Mouse (Mus musculus) left cerebral cortex, adult 11 months (tissue): ENCODE measurements at regions not wholly inside any gene's neighbourhood (a gene's known extent, or its start where the extent isn't known, plus 50 kb on each side); places are given as distances from the start of the nearest gene placed in this dataset.

Experiments
- DNase-seq: peaks from one replicate; pipeline ENCODE4 v3.0.0; 2022; ENCODE audit warnings: low spot score

DNA sequence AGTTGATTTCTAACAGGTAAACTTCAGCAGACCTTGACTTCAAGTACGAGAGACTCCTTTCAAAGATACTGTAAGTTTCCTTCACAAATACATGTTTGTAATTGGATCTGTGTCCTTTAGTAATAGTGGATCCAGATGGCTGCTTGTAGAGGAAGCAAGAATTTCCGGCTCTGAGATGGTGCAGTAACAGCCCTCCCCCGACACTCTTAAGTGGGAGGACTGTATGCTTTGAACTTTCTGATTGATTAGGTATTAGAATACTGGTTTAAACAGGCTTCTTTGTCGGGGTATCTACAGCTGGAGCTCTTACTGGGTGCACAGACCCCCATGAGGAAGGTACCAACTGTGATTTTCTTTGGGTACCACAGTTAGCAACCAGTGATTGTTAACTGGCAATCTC, 355.0 kb upstream of the Cblb start:
- no peak for DNase-seq

DNA sequence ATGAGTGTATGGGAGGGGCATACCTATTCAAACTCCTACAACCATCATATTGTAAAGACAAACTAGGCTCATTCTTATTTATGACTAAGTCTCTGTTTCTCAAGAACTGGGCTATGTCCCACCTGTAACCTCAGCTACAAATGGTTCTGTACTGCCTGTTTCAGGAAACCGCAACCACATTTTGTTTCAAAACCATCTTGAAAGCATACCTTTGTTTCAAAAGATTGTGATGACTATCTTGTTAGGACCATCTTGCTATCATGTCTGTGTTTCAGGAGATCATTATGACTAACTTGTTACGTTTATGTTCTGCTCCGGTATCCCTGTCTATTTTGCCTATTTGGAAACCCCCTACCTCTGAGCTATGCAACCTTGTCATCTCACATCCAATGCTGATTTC, 340.2 kb upstream of the Cblb start:
- DNase-seq = no peak

DNA sequence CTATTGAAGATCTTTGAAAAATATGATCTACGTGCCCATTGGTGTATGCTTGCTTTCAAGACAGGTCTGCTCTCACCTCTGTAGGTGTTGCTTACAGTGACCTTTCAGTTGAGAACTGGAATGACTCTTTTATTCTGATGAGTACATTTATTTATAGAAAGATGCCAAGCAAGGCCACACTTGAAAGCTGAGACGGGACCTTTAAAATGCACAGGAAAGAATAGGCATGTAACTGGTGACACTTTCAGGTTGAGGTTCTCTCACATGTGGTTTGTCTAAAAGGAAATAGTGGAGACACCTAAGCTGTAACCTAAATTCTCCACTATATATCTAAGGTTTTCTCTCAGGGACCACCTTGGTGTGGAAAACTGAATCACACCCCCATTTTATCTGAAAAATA, 326.0 kb upstream of the Cblb start:
- DNase-seq = no peak

DNA sequence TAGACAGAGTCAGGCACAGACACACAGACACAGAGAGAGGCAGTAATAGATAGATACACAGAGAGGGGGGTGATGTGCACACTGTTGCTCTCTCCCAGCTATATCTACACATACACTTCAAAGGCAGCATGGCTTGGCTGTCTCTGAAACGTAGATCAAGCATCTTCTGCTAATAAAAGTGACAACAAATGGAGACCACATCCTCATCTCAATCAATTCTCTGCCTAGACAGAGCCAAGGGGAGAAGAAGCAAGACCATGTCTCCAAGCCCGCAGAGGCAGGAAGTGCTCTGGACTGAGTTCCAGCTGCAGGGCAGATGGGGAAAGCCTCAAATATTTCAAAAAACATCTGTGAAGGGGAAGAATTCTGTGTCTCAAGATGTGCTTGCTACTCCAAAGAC, 312.3 kb upstream of the Cblb start:
- no peak for DNase-seq

DNA sequence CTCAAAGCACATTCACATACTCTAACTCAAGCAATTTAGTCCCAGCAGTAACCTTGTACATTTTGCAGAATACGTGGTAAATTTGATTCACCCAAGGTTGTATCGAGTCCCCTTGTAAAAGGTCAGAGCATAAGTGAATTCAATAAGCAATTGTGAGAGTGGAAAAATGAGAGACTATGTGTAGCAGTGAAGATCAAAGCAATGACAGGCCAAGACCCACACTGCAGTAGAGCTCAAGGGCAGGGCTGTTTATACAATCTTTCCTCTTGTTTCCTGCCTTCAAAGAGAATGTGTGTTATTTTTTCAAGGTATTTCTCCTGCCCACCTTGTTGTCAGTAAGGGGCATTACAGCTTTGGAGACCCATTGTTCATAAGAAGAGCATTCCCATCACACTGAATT, 311.4 kb upstream of the Cblb start:
- DNase-seq = no peak

DNA sequence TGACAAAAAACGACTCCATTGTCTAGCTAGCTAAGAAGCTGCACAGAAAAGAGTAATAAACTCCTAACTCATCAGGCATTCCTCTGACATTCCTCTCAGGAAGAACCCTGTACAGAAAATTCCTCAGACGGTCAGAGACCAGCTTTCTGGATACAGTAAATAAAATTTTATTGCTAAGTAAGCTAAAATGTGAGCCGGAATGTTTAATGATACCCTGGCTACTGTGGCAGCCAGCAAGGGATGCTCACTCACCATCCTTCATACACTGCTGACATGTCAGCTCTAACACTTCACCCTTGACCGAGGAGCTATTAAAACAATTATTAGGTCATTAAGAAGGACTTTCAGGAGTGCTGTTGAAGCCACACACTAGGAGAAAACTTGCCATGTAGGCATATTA, 308.3 kb upstream of the Cblb start:
- no peak for DNase-seq

DNA sequence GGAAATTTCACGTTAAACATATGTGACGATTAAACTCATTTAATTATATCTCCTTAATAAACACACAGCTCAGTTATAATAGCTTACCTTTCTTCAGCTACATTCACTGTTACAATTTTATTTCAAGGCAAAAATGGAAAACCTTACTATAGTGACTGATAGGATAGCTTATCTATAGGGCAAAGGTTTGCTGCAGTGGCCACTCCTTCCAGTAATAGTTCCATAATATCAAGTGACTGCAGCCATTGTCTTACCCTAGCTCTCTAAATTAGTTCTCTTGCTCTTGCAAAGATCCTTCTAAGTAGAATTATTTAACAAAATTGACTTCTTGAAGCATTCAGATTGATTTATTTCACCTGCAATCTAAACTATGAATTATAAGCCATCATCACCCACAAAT, 289.1 kb upstream of the Cblb start:
- DNase-seq = no peak

DNA sequence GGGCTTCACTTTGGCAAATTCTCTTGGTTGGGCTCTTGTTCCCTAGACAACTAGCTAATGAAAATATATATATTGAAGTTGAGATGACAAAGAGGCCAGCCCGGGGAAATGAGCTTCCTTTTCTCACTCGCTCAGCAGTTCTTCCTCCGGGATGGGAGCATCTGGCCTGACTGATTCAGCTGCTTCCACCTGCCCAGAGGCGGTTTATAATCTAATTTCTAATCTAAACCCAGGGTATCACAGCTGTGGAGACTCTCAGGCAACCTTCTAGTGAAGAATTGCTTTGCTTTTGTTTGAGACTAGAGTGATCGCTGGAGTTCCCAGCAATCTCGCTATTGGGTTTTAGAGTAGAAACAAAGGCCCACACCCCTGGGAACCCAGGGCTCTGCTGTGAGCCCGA, 279.1 kb upstream of the Cblb start:
- no peak for DNase-seq

DNA sequence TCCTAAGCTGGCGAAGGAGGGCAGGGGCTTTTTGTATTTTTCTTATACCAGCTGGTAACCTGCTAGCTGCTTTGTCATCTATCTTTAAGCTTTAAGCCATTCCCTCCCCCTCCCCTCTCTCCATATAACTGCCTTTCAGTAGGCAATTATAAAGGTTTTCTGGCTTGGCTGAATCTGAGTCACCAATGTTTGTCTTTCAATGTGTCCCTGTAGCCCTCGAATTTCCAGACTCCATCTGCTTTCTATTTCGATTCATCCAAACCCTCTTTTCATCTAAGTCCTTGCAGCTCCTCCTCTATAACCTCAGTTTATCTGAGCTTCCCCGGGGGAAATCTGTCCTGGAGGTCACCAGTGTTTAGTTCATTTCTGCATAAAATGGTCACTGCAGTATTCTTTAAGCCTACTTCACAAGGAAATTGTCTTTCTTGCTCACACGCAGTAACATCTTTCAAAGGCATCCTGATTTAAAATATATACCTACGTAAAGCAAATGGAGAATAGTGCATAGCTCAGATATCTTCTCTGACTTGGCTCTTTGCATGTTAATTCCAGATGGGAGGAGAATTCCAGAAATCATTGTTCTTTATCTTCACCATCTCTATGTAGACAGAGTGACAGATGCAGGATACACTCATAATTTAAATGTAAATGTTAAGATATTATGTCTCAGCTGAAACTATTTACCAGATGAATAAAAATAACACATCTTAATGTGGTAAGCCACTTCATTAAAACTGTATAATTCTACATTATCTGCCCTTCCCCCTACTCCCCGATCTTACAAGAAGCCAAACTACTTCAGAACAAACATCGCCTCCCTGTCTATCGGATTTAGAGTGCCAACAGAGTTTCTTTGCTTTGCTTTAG, 272.4 kb upstream of the Cblb start:
- no peak for DNase-seq

DNA sequence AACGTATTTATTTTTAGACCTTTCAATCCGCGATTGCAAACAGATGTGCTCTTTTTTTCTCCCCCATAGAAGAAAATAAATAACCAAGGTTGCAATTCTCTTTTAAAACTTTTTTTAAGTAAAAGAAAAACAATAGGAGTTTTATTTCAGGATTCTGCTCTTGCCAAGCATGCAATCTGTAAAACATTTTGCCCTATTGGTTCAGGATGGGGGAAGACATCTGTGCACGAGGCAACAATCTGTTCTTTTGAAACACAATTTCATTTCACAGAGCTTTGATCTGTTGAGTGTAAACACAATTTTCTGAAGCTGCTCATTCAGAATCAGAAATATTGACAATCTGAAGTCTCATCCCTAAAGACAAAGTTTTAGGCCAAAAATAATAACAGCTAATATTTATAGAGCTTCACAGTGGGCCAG, 271.8 kb upstream of the Cblb start:
- DNase-seq = no peak

DNA sequence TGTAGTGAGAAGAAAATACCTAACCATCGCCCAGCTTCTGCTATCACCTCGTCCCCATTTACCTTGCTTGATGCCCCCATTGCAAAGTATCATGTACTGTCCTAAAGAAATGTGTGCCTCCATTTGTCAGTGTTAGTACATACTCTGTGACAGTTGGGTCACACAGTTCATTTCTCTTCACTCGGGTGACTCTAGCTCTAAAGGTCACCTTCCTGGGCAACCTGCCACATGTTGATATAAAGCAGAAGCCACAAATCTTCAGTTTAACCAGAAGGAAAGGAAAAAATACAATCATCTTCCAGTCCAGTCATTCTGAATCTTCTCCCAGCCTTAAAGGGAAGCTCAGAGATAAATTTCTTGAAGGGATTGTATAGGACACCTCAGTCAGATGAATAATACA, 263.5 kb upstream of the Cblb start:
- no peak for DNase-seq

DNA sequence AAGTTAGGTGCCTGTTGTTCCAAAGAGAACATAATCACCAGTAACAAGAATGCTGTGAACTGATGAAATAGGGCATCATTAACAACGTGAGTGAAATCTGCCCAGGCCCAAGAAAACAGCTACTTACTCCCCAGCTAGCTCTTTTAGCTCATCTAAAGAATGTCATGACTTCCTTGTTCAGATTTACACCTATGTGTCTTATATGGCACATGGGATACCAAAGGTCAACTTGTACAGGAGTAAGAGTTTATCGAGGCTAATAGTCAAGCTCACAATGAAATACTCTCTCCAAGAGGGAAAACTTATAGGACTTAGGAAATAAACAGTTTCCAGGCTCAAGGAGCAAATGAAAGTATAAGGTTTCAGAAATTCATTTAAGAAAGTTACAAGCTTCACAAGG, 252.1 kb upstream of the Cblb start:
- no peak for DNase-seq

DNA sequence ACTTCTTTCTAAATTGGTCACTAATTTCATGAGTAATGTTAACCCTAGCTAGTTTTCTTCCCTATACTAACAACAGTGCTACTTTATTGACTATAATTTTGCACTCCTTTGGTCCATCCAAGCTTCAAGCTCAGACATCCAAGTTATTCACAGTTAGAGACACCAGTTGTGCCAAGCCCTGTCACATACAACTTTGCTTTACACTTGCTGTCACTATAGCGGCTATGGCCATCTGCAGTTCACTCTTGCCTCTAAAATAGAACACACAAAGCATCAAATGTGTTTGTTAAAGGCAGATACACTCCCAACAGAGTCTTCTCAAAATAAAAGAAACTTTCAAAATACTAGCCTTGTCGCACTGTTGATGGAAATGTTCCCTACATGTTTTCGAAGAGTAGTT, 236.0 kb upstream of the Cblb start:
- no peak for DNase-seq

DNA sequence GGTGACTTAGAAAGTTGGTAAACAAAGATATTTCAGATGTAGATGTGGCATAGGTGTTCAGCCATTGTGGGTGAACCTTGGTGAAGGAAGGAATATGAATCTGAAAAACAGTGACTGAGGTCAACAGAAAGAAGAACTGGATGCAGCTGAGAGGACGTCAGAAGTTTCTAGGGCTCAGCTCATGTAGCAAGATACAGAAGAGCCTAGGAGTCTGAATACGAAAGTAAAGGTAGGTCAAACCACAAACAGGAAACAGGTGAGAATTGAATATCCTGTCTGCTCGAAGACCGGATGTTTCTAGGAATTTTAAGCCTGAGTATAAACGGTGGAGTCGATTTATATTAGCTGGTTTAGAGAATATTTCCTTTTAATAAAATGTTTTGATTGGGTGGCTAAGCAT, 223.7 kb upstream of the Cblb start:
- DNase-seq = no peak

DNA sequence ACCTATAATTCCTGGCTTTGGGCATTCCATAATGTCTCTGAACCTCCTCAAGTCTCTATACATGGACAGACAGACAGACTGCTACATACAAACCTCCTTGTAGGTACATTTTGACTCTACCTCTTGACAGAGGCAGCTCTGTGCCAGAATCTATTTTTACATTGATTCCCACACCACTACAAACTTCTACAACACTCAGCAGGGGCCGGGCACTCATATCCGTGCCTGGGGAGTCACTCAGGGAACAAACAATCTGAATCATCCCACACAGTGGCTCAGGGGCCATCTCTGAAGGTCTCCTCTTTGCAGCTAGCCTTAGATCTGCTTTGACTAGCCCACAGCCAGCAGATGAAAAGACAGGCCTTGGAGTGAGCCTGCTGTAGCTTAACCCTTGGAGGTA, 221.9 kb upstream of the Cblb start:
- DNase-seq = no peak

DNA sequence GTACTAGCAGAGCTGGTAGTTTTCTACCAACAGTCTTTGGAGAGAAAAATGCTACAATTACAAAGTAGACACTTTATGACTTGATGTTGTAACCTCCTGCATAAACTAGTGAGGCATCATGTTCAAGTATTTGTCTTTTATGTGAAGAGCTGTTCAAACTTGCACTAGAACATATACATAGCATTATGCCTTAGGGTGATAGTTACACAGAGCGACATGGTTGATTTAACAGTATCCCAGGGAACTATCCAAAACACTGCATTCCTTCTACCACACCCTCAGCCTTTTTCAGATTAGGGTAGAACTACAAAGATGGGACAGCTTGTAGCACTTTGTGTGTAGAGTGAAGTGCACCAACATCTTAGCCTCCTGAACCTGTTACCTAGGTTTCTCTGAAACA, 220.0 kb upstream of the Cblb start:
- DNase-seq = no peak

DNA sequence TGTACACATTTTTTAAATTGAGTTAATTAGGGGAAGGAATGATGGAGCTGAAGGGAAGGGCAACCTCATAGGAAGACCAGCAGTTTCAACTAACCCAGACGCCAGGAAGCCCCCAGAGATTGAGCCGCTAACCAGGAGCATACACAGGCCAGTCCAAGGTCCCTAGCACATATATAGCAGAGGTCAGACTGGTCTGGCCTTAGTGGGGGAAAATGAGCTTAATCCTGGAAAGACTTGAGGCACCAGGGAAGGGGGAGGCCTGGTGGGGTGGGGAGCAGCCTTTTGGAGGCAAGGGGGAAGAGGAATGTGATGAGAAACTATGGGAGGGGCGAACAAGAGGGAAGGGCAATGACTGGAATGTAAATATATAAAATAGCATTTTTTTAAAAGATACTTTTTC, 188.3 kb upstream of the Cblb start:
- DNase-seq = no peak

DNA sequence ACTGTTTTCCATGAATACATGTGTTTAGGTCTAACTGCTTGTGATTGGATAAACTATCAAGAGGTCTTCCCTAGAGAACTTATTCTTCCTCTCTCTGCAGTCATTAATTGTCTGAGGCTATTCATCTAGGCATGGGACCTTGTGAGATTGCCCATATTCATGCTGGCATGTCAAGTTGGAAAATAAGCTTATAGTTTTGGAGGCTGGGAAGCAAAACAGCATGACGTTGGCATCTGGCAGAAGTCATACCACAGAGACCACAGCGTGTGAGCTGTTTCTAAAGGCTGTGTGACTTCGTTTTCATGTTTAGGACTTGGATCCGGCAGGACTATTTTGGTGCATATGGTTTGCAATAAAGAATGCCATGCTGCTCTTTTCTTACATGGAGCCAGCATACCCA, 185.5 kb upstream of the Cblb start:
- DNase-seq = no peak

DNA sequence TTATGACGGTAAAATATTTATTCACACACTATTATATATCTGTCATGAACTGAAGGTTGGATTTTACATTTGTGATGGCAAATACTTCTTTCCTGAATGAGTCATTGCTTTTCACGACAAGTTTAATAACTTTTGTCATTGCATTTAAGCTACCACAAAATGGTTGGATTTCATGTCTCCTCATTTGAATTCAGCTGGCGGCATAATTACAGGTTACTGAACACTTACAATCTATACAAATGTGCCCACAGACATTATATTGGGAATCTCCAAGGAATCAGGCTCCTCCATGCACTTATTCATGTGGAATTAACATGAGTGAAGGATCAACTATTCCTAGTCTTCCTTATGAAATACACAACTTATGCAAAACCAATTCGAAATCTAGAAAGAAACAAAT, 150.3 kb upstream of the Cblb start:
- no peak for DNase-seq

DNA sequence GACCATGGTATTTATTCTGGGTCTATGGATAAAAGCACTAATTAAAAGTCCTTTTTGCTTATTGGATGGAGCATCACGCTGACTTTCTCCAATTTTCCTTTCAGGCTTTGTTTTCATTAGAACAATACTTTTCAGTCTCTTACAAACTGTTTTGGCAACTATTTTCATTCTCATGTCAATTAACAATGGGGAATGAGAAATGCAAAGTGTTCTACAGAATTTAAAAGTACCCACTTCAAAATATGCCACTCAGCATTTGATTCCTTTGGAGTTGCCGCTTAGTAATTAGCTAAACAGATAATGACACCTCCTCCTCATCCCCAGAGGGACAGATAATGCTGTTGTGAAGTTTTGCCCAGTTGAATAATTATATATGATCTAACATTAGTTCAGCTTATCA, 149.9 kb upstream of the Cblb start:
- no peak for DNase-seq

DNA sequence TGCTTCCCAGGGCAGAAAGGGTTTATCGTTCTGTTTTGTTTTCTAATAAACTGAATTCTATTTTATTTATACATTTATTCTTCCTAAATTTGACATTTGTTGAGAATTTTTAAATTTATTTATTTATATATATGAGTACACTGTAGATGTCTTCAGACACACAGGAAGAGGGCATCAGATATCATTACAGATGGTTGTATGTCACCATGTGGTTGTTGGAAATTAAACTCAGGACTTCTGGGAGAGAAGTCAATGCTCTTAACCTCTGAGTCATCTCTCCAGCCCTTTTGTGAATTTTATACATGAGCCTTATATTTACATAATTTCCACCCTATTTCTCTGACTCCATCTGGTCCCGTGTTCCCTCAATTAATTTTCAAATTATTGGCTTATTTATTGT, 147.2 kb upstream of the Cblb start:
- DNase-seq = no peak

DNA sequence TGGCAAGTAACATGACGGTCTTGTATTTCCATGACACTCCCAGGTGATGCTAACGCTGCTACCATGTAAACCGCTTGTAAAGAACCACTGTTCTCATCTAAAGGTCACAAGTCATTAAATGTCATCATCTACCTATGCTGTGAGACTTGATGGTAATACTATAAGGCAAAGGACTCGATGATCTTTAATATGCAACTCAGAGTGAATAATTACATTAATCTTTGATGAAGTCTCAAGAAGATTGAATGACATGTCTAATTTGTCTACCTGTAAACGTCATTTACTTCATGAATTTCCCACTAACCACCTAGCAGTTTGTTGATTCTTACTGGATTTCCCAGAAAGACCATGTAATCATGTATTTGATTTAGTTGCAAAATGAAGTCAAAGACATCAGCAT, 143.5 kb upstream of the Cblb start:
- no peak for DNase-seq

DNA sequence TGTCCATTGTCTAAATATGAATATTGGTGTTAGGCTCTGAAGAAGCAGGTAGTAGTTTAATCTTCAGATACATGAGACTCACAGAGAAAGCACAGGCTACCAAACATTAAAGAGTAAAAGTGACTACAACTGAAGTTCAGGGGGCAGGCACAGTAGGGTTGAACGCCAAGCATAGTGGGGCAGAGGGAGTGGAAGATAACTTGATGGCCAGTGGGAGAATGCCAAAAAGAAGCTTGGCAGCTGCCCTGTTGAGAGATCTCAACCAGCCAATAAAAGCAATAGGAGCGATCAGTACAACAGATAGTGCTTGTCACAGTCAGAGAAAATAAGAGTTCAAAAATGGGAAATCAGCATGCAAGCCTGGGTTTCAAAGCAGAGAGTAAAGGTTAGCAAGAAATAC, 125.4 kb upstream of the Cblb start:
- no peak for DNase-seq

DNA sequence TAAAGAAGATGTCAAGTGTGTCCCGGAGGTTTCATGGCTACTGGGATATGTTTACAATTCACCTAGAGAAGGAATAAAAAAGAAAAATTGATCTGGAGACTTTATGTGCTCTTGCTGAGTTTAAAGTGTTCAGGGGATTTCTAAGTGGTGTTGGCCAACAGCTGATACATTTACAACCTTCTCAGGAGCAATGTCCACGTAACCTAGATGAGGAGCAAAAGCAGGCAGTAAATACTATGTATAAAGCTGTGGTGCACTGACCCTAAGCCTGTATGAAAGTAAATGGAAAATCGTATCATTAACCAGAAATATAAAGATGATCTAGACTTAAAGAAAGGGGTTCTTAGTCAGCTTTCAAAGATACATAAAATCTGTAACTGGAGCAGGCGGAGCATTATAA, 124.3 kb upstream of the Cblb start:
- no peak for DNase-seq

DNA sequence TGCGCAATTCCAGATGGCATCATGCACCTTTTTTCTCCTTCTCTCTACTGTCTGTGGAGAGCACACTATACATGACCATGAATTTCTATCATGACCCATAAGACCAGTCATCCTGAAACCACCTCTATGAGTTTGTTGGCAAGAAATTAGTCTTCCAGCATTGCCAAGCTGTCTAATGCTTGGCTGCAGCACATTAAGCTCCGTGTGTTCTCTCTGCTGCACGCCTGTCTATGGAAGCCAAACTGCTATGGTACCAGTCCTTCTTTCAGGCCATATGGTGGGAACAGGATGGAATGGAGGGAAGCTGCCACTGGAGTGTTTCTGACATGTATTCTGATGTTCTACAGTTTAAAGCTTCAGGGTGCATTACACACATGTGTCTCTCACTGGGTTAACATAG, 121.0 kb upstream of the Cblb start:
- no peak for DNase-seq
